Mouse (Mus musculus) right cerebral cortex, postnatal 14 days (tissue): Measurements from ENCODE around the gene Nfe2l2.

Experiments
- DNase-seq: peaks from one replicate; pipeline ENCODE4 v3.0.0; 2022

Nfe2l2 gene

GRCm38 (mm10) chr2:75704234-75705161, at the start of gene Nfe2l2:
Gene Nfe2l2 (minus strand): TSS chr2:75704641.
- DNase-seq: peak; percentile 76

DNA sequence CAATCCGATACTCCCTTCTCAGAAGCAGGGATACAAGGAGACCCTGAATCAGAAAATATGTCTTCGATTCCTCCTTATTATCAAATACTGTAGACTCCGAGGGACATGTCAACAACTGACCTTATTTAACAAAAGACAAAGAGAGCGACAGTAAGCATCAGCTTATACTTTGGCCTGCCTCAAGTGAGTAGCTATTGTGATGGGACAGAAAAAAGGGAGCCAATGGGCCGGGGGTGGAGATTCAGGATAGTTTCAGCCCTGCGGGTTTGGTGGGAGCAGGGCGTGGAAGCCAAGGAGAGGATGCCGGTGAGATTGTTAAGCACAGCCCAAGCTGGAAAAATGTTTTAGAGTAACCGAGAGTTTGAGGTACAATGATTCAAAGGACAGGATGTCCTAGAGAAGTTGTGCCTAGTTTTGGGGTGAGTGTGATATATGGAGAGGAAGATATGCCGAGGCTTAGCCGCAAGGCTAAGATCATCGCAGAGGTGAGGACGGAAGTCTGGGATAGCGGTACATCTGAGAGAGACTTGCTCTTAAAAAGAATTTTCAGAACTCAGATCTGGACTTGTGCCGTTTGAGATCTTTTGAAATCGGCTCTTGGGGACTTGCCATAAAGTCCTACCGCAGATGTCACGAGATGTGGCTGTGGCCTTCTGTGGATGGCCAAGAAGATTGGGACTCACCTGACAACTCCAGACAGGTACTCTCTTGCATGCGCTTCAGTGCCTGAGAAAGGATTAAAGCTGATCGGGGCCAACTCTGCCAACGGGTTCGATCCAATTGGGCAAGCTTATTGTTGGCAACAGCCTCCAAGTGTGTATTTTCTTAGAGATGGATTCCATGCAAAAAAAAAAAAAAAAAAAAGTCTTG, 48.1 kb upstream of the Nfe2l2 start:
- DNase-seq: no peak

DNA sequence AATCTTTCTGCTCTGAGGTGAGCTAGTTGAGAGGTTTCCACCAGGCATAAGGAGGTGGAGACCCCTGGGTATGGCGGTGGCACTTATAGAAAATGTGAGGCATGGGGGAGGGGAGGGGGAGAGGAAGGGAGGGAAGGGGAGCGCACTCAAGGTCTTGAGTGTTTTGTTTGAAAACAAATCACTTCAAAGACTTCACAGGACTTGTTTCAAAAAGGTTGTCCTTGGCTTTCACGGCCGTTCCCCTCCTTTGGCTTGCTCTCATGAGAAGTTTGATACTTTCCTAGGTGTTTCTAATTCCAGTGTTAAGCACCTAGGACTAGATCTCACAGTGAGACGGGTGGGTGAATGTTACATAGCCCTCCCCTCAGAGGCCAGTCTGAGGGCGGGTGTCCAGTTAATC, 47.5 kb upstream of the Nfe2l2 start:
- no peak for DNase-seq

DNA sequence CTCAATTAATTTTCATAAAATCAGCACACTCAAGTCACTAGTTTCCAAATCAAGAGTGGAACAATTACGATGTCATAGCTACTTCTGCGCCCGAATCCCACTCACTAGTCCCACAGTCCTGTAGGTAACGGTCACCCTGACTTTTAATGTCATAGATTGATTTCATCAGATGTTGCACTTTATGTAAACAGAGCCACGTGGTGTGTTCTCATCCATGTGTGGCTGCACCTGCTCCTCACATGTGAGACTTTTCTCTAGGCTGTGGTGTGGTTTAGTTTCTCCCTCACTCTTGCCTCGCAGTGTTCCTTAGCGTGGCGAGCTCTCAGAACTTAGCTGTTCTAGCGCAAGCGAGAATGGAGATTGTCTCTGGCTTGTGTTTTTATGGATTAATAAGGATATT, 46.4 kb upstream of the Nfe2l2 start:
- no peak for DNase-seq

- no peak for DNase-seq
Observed at GRCm38 (mm10) chr2:75750043-75750718, 45.7 kb upstream of the Nfe2l2 start.

GRCm38 (mm10) chr2:75748841-75749240, 44.4 kb upstream of the Nfe2l2 start:
- DNase-seq: no peak

- DNase-seq: no peak
Observed at GRCm38 (mm10) chr2:75737006-75737503, 32.6 kb upstream of the Nfe2l2 start.

DNA sequence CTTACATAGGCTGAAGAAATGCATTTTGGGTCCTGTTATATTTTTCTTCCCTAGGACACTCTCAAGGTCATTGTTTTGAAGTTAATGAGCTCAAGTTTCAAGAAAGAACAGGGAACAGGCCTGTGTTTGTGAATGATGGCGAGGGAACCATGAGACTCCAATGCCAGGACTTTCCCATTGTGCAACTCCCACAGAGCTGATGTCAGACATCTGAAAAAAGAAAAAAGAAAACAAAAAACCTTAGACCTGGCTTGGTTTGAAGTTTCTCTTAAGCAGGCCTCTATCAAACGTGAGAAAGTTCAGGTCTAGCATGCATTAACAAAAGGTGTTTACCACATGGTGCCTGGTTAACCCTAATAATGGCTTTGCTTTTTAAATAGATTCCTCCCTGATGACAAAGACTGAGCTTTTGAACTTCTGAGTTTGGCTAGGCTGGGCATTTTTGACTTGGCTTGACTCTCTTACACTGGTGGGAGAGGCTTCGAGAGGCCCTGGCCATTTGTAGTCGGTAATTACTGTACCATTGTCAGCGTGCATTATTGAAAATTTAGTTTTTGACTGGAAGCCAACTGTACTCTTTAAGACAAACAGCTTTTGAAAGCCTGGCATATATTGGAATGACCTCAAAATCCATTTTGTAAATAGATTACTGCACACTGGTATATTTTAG, 29.9 kb upstream of the Nfe2l2 start:
- DNase-seq: no peak

DNA sequence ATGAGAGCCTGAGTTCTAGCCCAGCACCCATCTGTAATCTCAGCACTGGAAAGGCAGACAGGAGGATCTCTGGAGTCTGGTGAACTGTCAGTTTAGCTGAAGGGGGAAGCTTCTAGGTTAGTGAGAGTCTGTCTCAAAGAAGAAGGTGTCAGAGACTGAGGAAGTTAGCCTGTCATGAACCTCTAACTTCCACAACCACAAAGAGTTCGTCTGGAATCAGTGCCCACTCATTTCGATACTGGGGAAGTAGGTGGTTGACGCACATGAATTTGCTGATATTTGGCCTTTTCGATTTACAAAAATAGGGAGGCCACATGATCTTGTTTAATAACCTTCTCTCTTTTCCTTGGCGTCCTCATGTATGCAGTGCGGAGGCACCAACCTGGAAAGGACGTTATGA, 28.7 kb upstream of the Nfe2l2 start:
- no peak for DNase-seq

GRCm38 (mm10) chr2:75731929-75732328, 27.5 kb upstream of the Nfe2l2 start:
- DNase-seq: no peak

DNA sequence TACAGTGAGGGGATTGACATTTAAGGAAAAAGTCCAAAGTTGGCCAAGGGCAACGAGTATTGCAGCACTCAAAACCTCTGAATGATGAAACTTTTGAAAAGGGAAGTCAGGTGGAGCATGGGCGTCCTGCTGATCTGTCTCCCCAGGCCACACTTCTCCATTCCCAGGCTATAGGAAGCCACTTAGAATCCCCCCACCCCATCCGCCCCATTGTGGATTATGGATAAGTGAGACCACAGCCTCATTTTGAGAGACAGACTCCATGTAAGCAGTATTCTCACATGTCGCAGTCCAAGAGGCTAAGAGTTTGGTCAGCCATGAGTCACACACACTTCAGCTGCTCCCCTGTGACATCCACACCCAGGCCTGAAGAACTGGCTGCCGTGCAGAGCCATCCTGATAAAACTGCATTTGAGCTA, 26.8 kb upstream of the Nfe2l2 start:
- no peak for DNase-seq

GRCm38 (mm10) chr2:75730052-75730451, 25.6 kb upstream of the Nfe2l2 start:
- peak; percentile 5 for DNase-seq

DNA sequence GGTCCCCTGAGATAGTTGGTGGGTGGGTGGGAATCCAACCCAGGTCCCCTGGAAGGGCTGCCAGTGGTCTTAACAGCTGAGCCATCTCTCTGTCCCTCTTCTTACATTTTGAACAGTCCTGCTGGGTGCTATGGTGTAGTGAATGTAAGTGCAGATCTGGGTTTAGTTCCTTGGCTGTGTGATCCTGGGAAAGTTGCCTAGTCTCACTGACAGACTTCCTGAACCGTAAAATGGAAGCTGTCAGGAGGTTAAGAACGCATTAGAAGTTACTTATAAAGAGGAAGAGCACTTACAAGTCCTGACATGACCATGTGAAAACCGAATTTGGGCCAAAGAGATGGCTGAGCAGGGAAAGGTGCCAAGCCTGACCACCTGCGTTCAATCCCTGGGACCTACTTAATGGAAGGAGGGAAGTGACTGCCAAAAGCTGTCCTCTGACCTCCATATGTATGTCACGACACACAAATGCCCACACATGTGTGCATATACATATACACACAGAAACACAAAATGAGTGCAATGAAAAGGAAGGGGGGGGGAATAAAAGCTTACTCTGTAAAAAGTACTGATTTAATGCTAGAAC, 20.5 kb upstream of the Nfe2l2 start:
- no peak for DNase-seq

DNA sequence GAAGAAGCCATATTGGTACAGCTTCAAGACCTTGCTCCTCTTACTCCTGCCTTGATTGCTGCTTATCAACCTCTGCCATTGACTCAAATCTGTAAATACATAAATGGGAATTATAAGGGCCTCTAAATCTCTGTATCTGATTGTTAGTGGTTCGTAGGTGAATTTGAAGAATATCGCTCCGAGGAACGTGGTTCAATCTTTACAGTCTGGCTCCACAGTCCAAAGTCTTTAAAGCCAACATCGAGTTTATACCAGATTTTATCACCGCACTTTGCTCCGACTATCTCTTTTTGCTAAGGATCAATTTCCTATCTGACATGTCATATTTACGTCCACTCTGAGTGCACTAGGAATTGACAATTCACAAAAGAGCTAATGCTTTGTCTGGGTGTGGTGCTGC, 19.0 kb upstream of the Nfe2l2 start:
- DNase-seq: no peak

DNA sequence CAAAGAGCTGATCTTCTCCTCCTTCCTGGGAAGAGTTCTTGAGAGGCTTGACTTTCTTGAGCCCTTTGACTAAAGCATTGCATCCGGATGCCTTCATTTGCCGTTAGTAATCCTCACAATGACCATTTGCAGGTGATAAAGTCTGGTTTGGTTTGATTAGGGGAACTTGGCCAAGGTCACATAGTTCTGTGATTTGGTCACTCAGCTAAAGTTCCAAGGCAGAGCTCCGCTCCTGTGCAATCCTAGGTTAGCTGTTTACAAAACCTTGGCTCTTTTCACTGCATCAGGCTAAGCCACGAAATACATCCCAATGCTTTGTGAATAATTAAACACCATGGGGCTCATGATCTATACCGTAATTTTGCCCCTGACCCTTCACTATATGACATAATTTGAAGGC, 18.5 kb upstream of the Nfe2l2 start:
- DNase-seq: no peak

DNA sequence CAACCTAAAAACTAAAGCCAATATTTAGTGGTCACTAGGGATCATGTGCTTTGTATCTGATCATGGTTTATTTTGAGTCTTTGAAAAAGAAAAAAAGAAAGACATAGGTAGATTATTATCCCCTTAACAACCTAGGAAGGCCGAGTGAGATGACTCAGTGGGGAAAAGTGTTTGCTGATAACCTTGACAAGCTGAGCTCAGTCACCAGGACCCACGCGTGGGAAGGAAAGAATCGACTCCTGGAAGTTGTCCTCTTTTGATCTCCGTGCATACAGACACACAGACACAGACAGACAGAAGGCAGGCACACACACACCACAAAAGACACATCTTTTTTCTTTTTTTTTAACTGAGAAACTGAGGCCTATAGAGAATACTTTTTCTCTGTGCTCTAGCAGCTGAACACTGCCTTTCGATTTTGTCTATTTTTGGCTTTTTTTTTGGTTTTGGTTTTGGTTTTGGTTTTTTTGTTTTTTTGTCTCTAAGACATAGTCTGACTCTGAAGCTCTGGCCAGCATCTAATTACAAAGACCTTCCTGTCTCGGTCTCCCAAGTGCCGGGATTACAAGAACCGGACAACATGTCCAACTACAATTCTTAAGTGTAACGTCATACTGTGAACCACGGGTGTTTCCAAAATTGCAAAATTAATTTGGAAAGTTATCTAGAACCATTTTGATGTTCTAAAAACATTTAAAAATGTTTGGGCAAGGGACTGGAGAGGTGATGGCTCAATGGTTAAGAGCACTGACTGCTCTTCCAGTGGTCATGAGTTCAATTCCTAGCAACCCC, 16.0 kb upstream of the Nfe2l2 start:
- DNase-seq: no peak

- no peak for DNase-seq
Observed at GRCm38 (mm10) chr2:75719331-75719869, 15.0 kb upstream of the Nfe2l2 start.

DNA sequence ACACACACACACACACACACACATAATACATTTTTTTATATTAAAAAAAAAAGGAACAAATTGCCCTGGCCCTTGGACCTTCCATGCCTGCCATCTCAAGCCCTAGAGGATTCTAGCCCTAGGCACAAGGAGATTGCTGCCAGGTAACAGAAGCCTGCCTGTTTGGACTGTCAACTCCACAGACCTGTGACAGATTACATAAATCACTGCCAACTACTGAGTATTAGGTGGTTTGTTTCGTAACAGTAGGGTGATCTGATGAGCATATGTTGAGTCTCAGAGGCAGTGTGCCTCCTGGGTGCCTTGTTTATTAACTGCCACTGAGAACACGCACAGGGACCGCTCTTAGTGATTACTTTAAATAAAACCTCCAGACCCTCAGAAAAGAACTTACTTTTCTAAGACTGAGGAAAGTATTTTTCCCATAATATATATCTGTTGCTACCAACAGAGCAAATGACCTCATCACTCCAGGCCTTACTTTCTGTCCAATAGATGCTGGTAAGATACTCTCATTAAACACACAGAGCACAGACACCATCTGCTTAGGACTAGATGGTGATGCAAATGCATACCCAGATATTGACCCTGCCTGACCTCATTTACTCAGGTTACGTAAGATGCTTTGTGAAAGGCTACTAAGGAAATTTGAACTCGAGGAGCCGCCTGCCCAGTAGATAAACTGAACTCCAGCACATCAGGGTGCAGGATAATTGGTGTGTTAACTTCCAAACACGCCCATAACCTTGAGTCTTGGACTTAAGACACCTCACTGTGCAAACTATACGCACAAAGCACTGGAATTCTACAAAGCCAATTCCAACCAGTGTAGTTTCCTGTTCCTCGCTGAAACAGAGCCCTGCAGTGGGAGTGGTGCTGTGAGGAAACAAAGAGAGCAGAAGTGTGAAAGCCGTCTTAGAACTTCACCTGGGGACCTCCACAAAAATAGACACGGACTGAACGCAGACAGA, 11.9 kb upstream of the Nfe2l2 start:
- DNase-seq: no peak

GRCm38 (mm10) chr2:75714766-75715165, 10.3 kb upstream of the Nfe2l2 start:
- no peak for DNase-seq

DNA sequence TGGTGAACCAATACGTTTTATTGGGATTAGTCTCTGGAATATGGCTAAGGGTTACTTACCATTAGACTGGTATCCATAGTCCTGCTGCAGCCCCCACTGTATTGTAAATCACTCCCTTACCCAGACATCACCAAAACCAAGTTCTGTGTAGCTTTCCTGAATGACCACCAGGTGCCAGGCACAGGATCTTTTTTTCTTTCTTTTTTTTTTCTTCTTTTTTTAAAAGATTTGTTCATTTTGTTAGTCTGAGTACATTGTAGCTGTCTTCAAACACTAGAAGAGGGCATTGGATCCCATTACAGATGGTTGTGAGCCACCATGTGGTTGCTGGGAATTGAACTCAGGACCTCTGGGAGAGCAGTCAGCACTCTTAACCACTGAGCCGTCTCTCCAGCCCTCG, 8.6 kb upstream of the Nfe2l2 start:
- no peak for DNase-seq
